Comparison of ENCODE assay signal across 8 mouse cellular contexts in genomic region chr5:36397837-36398282, GRCm38 (mm10). TPM values are rescaled to one million over a fixed set of nuclear protein-coding genes. Genes with fewer than 3 reads are reported as not detected.
DNase-seq lines count a peak whose midpoint lies in the region; ATAC-seq and TF ChIP-seq lines count a peak whose summit lies in the region.

TSS of gene Sorcs2 (minus strand) at chr5:36398139.

- H3K4me3 ChIP-seq in C2C12 (ENCODE audit: insufficient read depth, poor library complexity, severe bottlenecking) = peak within 1 kb of the TSS; percentile 66
- peak within 1 kb of the TSS; percentile 71 for H3K4me3 ChIP-seq in forebrain, embryonic 12.5 days (replicated peaks)
- peak within 1 kb of the TSS; percentile 79 for H3K4me3 ChIP-seq in heart, embryonic 15.5 days
- peak within 1 kb of the TSS; percentile 52 for H3K4me3 ChIP-seq in liver, embryonic 13.5 days (replicated peaks)
- peak within 1 kb of the TSS; percentile 73 for H3K4me3 ChIP-seq in neural tube, embryonic 11.5 days (ENCODE audit: low read depth, low read length)
- H3K4me3 ChIP-seq in stomach, embryonic 15.5 days (replicated peaks) = peak within 1 kb of the TSS; percentile 78

- ATAC-seq in forebrain, embryonic 12.5 days (ENCODE audit: low FRiP score) = peak; percentile 91
- ATAC-seq in heart, embryonic 15.5 days (replicated peaks; ENCODE audit: insufficient number of reproducible peaks, insufficient read depth, low FRiP score, low read depth) = peak; percentile 82
- peak; percentile 65 for ATAC-seq in liver, embryonic 13.5 days (ENCODE audit: low read depth)
- ATAC-seq in neural tube, embryonic 11.5 days (ENCODE audit: insufficient read depth, low FRiP score, low TSS enrichment) = peak; percentile 72
- ATAC-seq in stomach, embryonic 15.5 days (ENCODE audit: insufficient read depth, low FRiP score, low read depth) = peak; percentile 84

- peak; percentile 95 for DNase-seq in brain, embryonic 14.5 days (ENCODE audit: low read depth)
- DNase-seq in kidney, postnatal 14 days = peak; percentile 90
- peak; percentile 18 for DNase-seq in liver, embryonic 13.5 days
- peak; percentile 90 for DNase-seq in neural tube, embryonic 11.5 days (ENCODE audit: low spot score)

- 0 out of 2 replicates have a peak, but pooled peaks have one; percentile 27 for TF ChIP-seq POLR2A in brain, embryonic 14.5 days (IDR thresholded peaks at IDR 0.05; ENCODE audit: borderline replicate concordance, extremely low read depth, insufficient read depth, insufficient read length, poor library complexity, severe bottlenecking)

- no peak within 1 kb of the TSS for H3K27ac ChIP-seq in forebrain, embryonic 12.5 days
- H3K27ac ChIP-seq in heart, embryonic 15.5 days = no peak within 1 kb of the TSS; the same call in 1 of the 2 replicates
- H3K27ac ChIP-seq in liver, embryonic 13.5 days = no peak within 1 kb of the TSS
- H3K27ac ChIP-seq in neural tube, embryonic 11.5 days (ENCODE audit: low read depth, low read length) = no peak within 1 kb of the TSS
- H3K27ac ChIP-seq in stomach, embryonic 15.5 days = no peak within 1 kb of the TSS

- H3K36me3 ChIP-seq in C2C12 (ENCODE audit: control insufficient read depth, insufficient read depth) = peaks cover 3% of the 10 kb centered on the region
- no peaks in the 10 kb centered on the region for H3K36me3 ChIP-seq in forebrain, embryonic 12.5 days (replicated peaks)
- no peaks in the 10 kb centered on the region for H3K36me3 ChIP-seq in heart, embryonic 15.5 days
- no peaks in the 10 kb centered on the region for H3K36me3 ChIP-seq in liver, embryonic 13.5 days
- H3K36me3 ChIP-seq in neural tube, embryonic 11.5 days (ENCODE audit: control insufficient read depth, insufficient read depth, low read length) = no peaks in the 10 kb centered on the region
- no peaks in the 10 kb centered on the region for H3K36me3 ChIP-seq in stomach, embryonic 15.5 days

- peak within 1 kb of the TSS; percentile 87 for H3K9ac ChIP-seq in forebrain, embryonic 12.5 days
- peak within 1 kb of the TSS; percentile 87 for H3K9ac ChIP-seq in heart, embryonic 15.5 days
- peak within 1 kb of the TSS; percentile 43 for H3K9ac ChIP-seq in liver, embryonic 13.5 days
- H3K9ac ChIP-seq in neural tube, embryonic 11.5 days (ENCODE audit: low read length) = peak within 1 kb of the TSS; percentile 90
- H3K9ac ChIP-seq in stomach, embryonic 15.5 days = peak within 1 kb of the TSS; percentile 87

- peak within 1 kb of the TSS; percentile 68 for H3ac ChIP-seq in C2C12 (ENCODE audit: control insufficient read depth, insufficient read length, low read depth)

- no peaks in the 10 kb centered on the region for H3K9me3 ChIP-seq in forebrain, embryonic 12.5 days
- H3K9me3 ChIP-seq in heart, embryonic 15.5 days (replicated peaks) = no peaks in the 10 kb centered on the region
- no peaks in the 10 kb centered on the region for H3K9me3 ChIP-seq in liver, embryonic 13.5 days (replicated peaks)
- no peaks in the 10 kb centered on the region for H3K9me3 ChIP-seq in neural tube, embryonic 11.5 days (ENCODE audit: control insufficient read depth, low read length)
- no peaks in the 10 kb centered on the region for H3K9me3 ChIP-seq in stomach, embryonic 15.5 days

- peaks cover 27% of the 10 kb centered on the region for H3K4me1 ChIP-seq in forebrain, embryonic 12.5 days
- peaks cover 42% of the 10 kb centered on the region for H3K4me1 ChIP-seq in heart, embryonic 15.5 days (replicated peaks)
- H3K4me1 ChIP-seq in liver, embryonic 13.5 days (replicated peaks) = peaks cover 5% of the 10 kb centered on the region; the same call in 1 of the 2 replicates
- peaks cover 4% of the 10 kb centered on the region; the same call in 1 of the 2 replicates for H3K4me1 ChIP-seq in neural tube, embryonic 11.5 days (ENCODE audit: control insufficient read depth, insufficient read depth, low read length)
- H3K4me1 ChIP-seq in stomach, embryonic 15.5 days = peaks cover 24% of the 10 kb centered on the region

- 0% methylated on average over 38 of the region's 45 CpGs for WGBS in forebrain, embryonic 12.5 days
- WGBS in heart, embryonic 15.5 days = under 1% methylated on average over 44 of the region's 45 CpGs
- WGBS in liver, embryonic 13.5 days (ENCODE audit: insufficient replicate concordance) = under 1% methylated on average over 45 of the region's 45 CpGs
- WGBS in neural tube, embryonic 11.5 days = 0% methylated on average over 40 of the region's 45 CpGs
- 1% methylated on average over 43 of the region's 45 CpGs for WGBS in stomach, embryonic 15.5 days

- peaks cover 48% of the 10 kb centered on the region for H3K79me2 ChIP-seq in C2C12 (ENCODE audit: control insufficient read depth, insufficient read depth)

- H3K27me3 ChIP-seq in C2C12 (ENCODE audit: control insufficient read depth, insufficient read depth, insufficient read length) = no peaks in the 10 kb centered on the region
- peaks cover 68% of the 10 kb centered on the region for H3K27me3 ChIP-seq in forebrain, embryonic 12.5 days
- H3K27me3 ChIP-seq in heart, embryonic 15.5 days = peaks cover 47% of the 10 kb centered on the region
- H3K27me3 ChIP-seq in liver, embryonic 13.5 days = peaks cover 52% of the 10 kb centered on the region
- peaks cover 7% of the 10 kb centered on the region; the same call in 1 of the 2 replicates for H3K27me3 ChIP-seq in neural tube, embryonic 11.5 days (ENCODE audit: control insufficient read depth, insufficient read depth, low read length)
- 0 out of 2 replicates have a peak, but pooled peaks cover 4% of the 10 kb centered on the region for H3K27me3 ChIP-seq in stomach, embryonic 15.5 days (replicated peaks)

- peaks cover 25% of the 10 kb centered on the region for H3K79me3 ChIP-seq in C2C12 (ENCODE audit: low read depth)

- TF ChIP-seq CTCF in C2C12 (IDR thresholded peaks at IDR 0.05; ENCODE audit: control insufficient read depth, insufficient read depth, insufficient read length) = peak; percentile 99
- TF ChIP-seq CTCF in brain, embryonic 14.5 days (IDR thresholded peaks at IDR 0.05; ENCODE audit: borderline replicate concordance, extremely low read depth, insufficient read depth, insufficient read length) = peak; percentile 93

- peak within 1 kb of the TSS; percentile 99 for H3K4me2 ChIP-seq in forebrain, embryonic 12.5 days
- H3K4me2 ChIP-seq in heart, embryonic 15.5 days = peak within 1 kb of the TSS; percentile 99
- peak within 1 kb of the TSS; percentile 73 for H3K4me2 ChIP-seq in liver, embryonic 13.5 days
- peak within 1 kb of the TSS; percentile 100 for H3K4me2 ChIP-seq in neural tube, embryonic 11.5 days (ENCODE audit: low read depth)
- peak within 1 kb of the TSS; percentile 99 for H3K4me2 ChIP-seq in stomach, embryonic 15.5 days

TF ChIP-seq in C2C12, 6 proteins besides CTCF, POLR2A, EP300 and RAD21:
- no peak for TF ChIP-seq USF1 (IDR thresholded peaks at IDR 0.05; ENCODE audit: low read depth)
- TF ChIP-seq MYOD1 (IDR thresholded peaks at IDR 0.05; ENCODE audit: control insufficient read depth, insufficient read length, low read depth) = no peak
- no peak for TF ChIP-seq CEBPB (IDR thresholded peaks at IDR 0.05; ENCODE audit: low read depth)
- no peak for TF ChIP-seq MYOG (IDR thresholded peaks at IDR 0.05; ENCODE audit: control insufficient read depth, extremely low read depth, insufficient read length)
- TF ChIP-seq MAX (IDR thresholded peaks at IDR 0.05) = no peak
- TF ChIP-seq FOSL1 (IDR thresholded peaks at IDR 0.05; ENCODE audit: insufficient read depth, low read length, poor library complexity, severe bottlenecking) = no peak
TF ChIP-seq in C2C12: peak in this region for 0.

RNA-seq across cellular contexts. Expression of gene Sorcs2, which starts in this region (rescaled TPM):
- 67.7 TPM for polyA plus RNA-seq in C2C12 (2012; fragmentation: generic; extraction: Trizol)
- polyA plus RNA-seq in brain, embryonic 14.5 days (2012; rRNA removed) = 16.7 and 29.0 TPM in 2 replicates
- polyA plus RNA-seq in forebrain, embryonic 12.5 days (2016; fragmentation: Nextera tagmentation; extraction: Ambion mirVana) = 10.4 and 11.0 TPM in 2 replicates
- 8.6 and 12.1 TPM in 2 replicates for polyA plus RNA-seq in heart, embryonic 15.5 days (2015; fragmentation: Nextera tagmentation; extraction: Ambion mirVana)
- polyA plus RNA-seq in liver, embryonic 13.5 days (2015; fragmentation: Nextera tagmentation; extraction: Ambion mirVana) = 0.47 and 0.70 TPM in 2 replicates
- polyA plus RNA-seq in neural tube, embryonic 11.5 days (2014; fragmentation: Nextera tagmentation; extraction: Ambion mirVana) = 7.9 and 9.1 TPM in 2 replicates
- polyA plus RNA-seq in stomach, embryonic 15.5 days (2015; fragmentation: Nextera tagmentation; extraction: Ambion mirVana) = 13.7 TPM in 2 replicates

Comparison
In these comparisons a context has a peak if more than half of its experiments do, and no peak if none do; other contexts are left out.
1. Peak in DNase-seq, ATAC-seq, H3K4me3 ChIP-seq, H3K9ac ChIP-seq and H3K4me2 ChIP-seq in liver, embryonic 13.5 days; RNA of the gene not detected or under 1 TPM.
2. DNase-seq: peak in every context shown above with its lines; median percentile 95 in brain, embryonic 14.5 days; 90 in kidney, postnatal 14 days; 90 in neural tube, embryonic 11.5 days; 18 in liver, embryonic 13.5 days.